Mouse (Mus musculus) testis, adult 2 months (tissue): ENCODE data around the gene Ngf.

Experiments used
- CTCF ChIP-seq: fragments of 200-500 bp; IDR thresholded peaks from 2 replicates; pipeline ENCODE4 v1.5.1; 2012; ENCODE audit warnings: low read depth, mild to moderate bottlenecking, inconsistent platforms, low read length, moderate library complexity; ENCODE audit not compliant: control insufficient read depth, insufficient read depth, insufficient replicate concordance
- POLR2A ChIP-seq: fragments of 200-500 bp; IDR thresholded peaks from 2 replicates; pipeline ENCODE4 v1.6.1; 2012; ENCODE audit warnings: low read depth, mild to moderate bottlenecking, inconsistent platforms, low read length, moderate library complexity; ENCODE audit not compliant: control insufficient read depth

- TF ChIP-seq POLR2A = no peak
- TF ChIP-seq CTCF = no peak
Observed at GRCm38 (mm10) chr3:102490393-102491123, 20.8 kb downstream of the Ngf start.
